Mouse (Mus musculus) olfactory bulb, adult 2 months (tissue): ENCODE data around the gene Anapc16.

Source experiments
- CTCF ChIP-seq: fragments of 200-500 bp; IDR thresholded peaks from 2 replicates; pipeline ENCODE4 v1.5.1; 2012; ENCODE audit warnings: low read depth, mild to moderate bottlenecking, low read length, moderate library complexity; ENCODE audit not compliant: insufficient read depth
- POLR2A ChIP-seq: fragments of 200-500 bp; IDR thresholded peaks from 2 replicates; pipeline ENCODE4 v1.6.1; 2012; ENCODE audit warnings: mild to moderate bottlenecking, low read depth, low read length, moderate library complexity; ENCODE audit not compliant: insufficient read depth

DNA sequence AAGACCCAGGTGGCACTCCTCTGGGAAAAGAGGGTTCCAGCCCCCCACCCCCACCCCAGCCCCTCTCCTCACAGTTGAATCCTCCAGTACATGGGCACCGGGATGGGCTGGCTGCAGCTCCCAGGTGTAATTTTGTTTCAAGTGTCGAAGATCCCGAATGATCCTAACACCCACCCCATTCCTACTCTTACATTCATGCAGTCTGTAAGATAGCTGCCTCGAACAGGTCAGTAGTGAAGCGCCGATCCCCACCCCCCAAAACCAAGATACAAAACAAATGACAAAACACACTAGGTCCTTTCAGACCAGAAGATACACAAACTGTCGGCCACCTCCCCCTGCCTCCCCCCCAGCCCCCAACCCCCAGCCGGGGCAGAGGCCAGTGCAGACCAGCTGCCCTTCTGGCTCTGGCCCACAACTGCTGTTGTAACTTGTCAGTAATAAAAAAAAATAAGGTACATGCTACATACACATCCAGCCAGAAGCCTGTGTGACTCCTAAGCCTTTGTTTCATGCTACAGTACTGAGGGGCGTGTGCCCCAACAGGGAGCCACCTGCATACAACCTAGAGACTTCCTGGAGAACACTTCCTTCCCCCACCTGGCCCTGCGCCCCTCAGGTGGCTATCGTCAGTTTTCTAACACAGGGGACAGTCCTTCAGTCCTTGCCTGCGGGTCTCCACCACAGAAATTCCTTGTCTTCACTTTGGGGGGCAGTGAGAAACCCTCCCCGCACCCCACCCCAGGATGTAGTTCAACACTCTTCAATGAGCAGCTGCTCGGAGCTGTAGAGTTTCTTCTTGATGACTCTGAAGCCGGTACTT lies 52.9 kb downstream of the Anapc16 start:
- TF ChIP-seq CTCF (no peak), POLR2A (no peak)
